Mouse (Mus musculus) CH12.LX (cell line): Measurements from ENCODE around the gene S100pbp. TPM values are rescaled to one million over a fixed set of nuclear protein-coding genes. Genes with fewer than 3 reads are reported as not detected.

Experiments
- DNase-seq: peaks from one replicate; pipeline ENCODE4 v3.0.0-alpha.2; 2013; ENCODE audit errors: extremely low read depth
- H3K27ac ChIP-seq: 2 replicates; pipeline ENCODE4 v1.5.1; 2012; ENCODE audit warnings: low read depth, mild to moderate bottlenecking, control low read depth, moderate library complexity; ENCODE audit not compliant: insufficient read depth
- H3K27me3 ChIP-seq: replicated peaks from 2 replicates; pipeline ENCODE3; 2012; ENCODE audit warnings: inconsistent platforms
- H3K36me3 ChIP-seq, 2 experiments: replicated peaks in 1 of 2; 2 replicates each; pipeline versions ENCODE3 to v1.6.1; 2012; ENCODE audit warnings: inconsistent platforms in 1 of 2, low read length in 1 of 2, mild to moderate bottlenecking in 1 of 2, mixed read lengths in 1 of 2, moderate library complexity in 1 of 2; ENCODE audit not compliant: control insufficient read depth in 1 of 2, insufficient read depth in 1 of 2
- H3K4me1 ChIP-seq, 2 experiments: 2 replicates each; pipeline ENCODE4 v1.6.1; 2012; ENCODE audit warnings: inconsistent platforms in 1 of 2, moderate library complexity in 1 of 2; ENCODE audit not compliant: insufficient read depth in 2 of 2, control insufficient read depth in 1 of 2
- H3K4me2 ChIP-seq: 2 replicates; pipeline ENCODE4 v1.6.1; 2012; ENCODE audit warnings: low read depth, mild to moderate bottlenecking, control low read depth; ENCODE audit not compliant: poor library complexity, insufficient read depth, severe bottlenecking
- H3K4me3 ChIP-seq, 3 experiments: fragments of 150-350 bp in 1 of 3; sonication (generic) in 1 of 3; replicated peaks in 1 of 3; 2 replicates each; pipeline versions ENCODE3 to v1.5.1; 2011 to 2012; ENCODE audit warnings: low read depth in 2 of 3, low read length in 2 of 3, mild to moderate bottlenecking in 2 of 3, moderate library complexity in 2 of 3, control low read depth in 1 of 3, improper control_type of control experiment in 1 of 3, inconsistent platforms in 1 of 3, mixed read lengths in 1 of 3; ENCODE audit not compliant: poor library complexity in 1 of 3
- H3K79me2 ChIP-seq: replicated peaks from 2 replicates; pipeline ENCODE4 v1.6.1; 2012; ENCODE audit warnings: mild to moderate bottlenecking, moderate library complexity; ENCODE audit not compliant: control insufficient read depth, poor library complexity, insufficient read depth, severe bottlenecking; ENCODE audit errors: extremely low read depth
- H3K9ac ChIP-seq: 2 replicates; pipeline ENCODE4 v1.6.1; 2012; ENCODE audit warnings: low read depth, mild to moderate bottlenecking, control low read depth, moderate library complexity; ENCODE audit not compliant: insufficient read depth
- H3K9me3 ChIP-seq: replicated peaks from 2 replicates; pipeline ENCODE3; 2012; ENCODE audit warnings: low read length, inconsistent platforms, mixed read lengths
- BHLHE40 ChIP-seq: IDR thresholded peaks from 2 replicates; pipeline ENCODE4 v1.6.1; 2011; ENCODE audit warnings: mild to moderate bottlenecking, low read depth, low read length, improper control_type of control experiment
- CHD2 ChIP-seq: IDR thresholded peaks from 2 replicates; pipeline ENCODE4 v1.6.1; 2011; ENCODE audit warnings: low read length, improper control_type of control experiment
- E2F4 ChIP-seq: IDR thresholded peaks from 2 replicates; pipeline ENCODE4 v1.6.1; 2011; ENCODE audit warnings: low read depth, low read length, improper control_type of control experiment; ENCODE audit not compliant: insufficient replicate concordance
- ETS1 ChIP-seq: conservative IDR thresholded peaks from 2 replicates; pipeline ENCODE4 v1.6.1; 2012; ENCODE audit warnings: low read depth, mild to moderate bottlenecking, inconsistent platforms, low read length, improper control_type of control experiment, moderate library complexity
- HCFC1 ChIP-seq: IDR thresholded peaks from 2 replicates; pipeline ENCODE4 v1.6.1; 2012; ENCODE audit warnings: low read depth, mild to moderate bottlenecking, inconsistent platforms, low read length, improper control_type of control experiment
- IRF4 ChIP-seq: IDR thresholded peaks from 2 replicates; pipeline ENCODE4 v1.6.1; 2014; ENCODE audit warnings: low read depth, mild to moderate bottlenecking, inconsistent platforms, low read length, improper control_type of control experiment
- MAFK ChIP-seq: IDR thresholded peaks from 2 replicates; pipeline ENCODE4 v1.6.1; 2011; ENCODE audit warnings: low read length, improper control_type of control experiment; ENCODE audit not compliant: insufficient replicate concordance
- MYC ChIP-seq: IDR thresholded peaks from 2 replicates; pipeline ENCODE4 v1.6.1; 2011; ENCODE audit warnings: low read depth, mild to moderate bottlenecking, improper control_type of control experiment, low read length
- PAX5 ChIP-seq: IDR thresholded peaks from 2 replicates; pipeline ENCODE4 v1.6.1; 2012; ENCODE audit warnings: low read length, inconsistent platforms, mixed read lengths
- RCOR1 ChIP-seq: conservative IDR thresholded peaks from 2 replicates; pipeline ENCODE4 v1.6.1; 2012; ENCODE audit warnings: low read depth, mild to moderate bottlenecking, inconsistent platforms, low read length, improper control_type of control experiment
- TBP ChIP-seq: conservative IDR thresholded peaks from 2 replicates; pipeline ENCODE4 v1.6.1; 2011; ENCODE audit warnings: low read depth, low read length, improper control_type of control experiment
- UBTF ChIP-seq: IDR thresholded peaks from 2 replicates; pipeline ENCODE4 v1.6.1; 2012; ENCODE audit warnings: low read depth, mild to moderate bottlenecking, inconsistent platforms, low read length, improper control_type of control experiment, moderate library complexity
- USF2 ChIP-seq: conservative IDR thresholded peaks from 2 replicates; pipeline ENCODE4 v1.6.1; 2011; ENCODE audit warnings: low read depth, low read length, improper control_type of control experiment
- ZNF384 ChIP-seq: IDR thresholded peaks from 2 replicates; pipeline ENCODE4 v1.6.1; 2012; ENCODE audit warnings: low read depth, low read length, improper control_type of control experiment, inconsistent platforms
- dilution Hi-C: fragments of 300-500 bp; cut with MboI; formaldehyde crosslinking; loops from 2 replicates; pipeline ENCODE4 v1.14.3; 2020; ENCODE audit warnings: low sequenced_read_pairs; ENCODE audit not compliant: extremely low pct_unique_long_range_greater_than_20kb, extremely low pct_ligation_motif_present
- in situ Hi-C: fragments of 300-500 bp; cut with MboI; formaldehyde crosslinking; loops from 3 replicates; pipeline ENCODE4 v1.14.3; 2019; ENCODE audit warnings: low sequenced_read_pairs, low pct_ligation_motif_present, low pct_unique_long_range_greater_than_20kb, mixed read lengths
- polyA plus RNA-seq: library from polyadenylated mRNA; unstranded; fragments of >175 nt; gene quantifications from 2 replicates; pipeline ENCODE4 v1.2.1, GENCODE M21; 2012; ENCODE audit warnings: low read depth; ENCODE audit not compliant: insufficient read length
- total RNA-seq, 2 experiments: library from RNA; depleted of rRNA; stranded (reverse); fragments of 300-350 nt in 1 of 2; fragments of >200 nt in 1 of 2; gene quantifications; 2 replicates each; pipeline ENCODE4 v1.2.3; 2012 to 2014

The S100pbp gene
- total and polyA plus RNA-seq, 3 experiments: 22.5 to 43.6 (median 43.6) TPM

- Histone ChIP-seq H3K9ac (no peak overlapping the region), H3K27ac (no peak overlapping the region), H3K36me3 (no peaks in the 10 kb centered on the region), H3K4me1 (peaks cover 10 to 16% of the 10 kb centered on the region in 2 experiments), H3K27me3 (peaks cover 88% of the 10 kb centered on the region), H3K4me3 (peak overlapping the region in 1 of 3 experiments; percentile 27), H3K79me2 (no peaks in the 10 kb centered on the region), H3K9me3 (peaks cover 7% of the 10 kb centered on the region), H3K4me2 (peak overlapping the region; percentile 54; the same call in 1 of the 2 replicates)
- dilution Hi-C loops (no loop called here), in situ Hi-C loops (no loop called here)
- no peak for DNase-seq
- TF ChIP-seq ZNF384 (peak; percentile 93), CHD2 (0 out of 2 replicates have a peak, but pooled peaks have one; percentile 41), MYC (no peak), E2F4 (no peak)
These were observed 71.6 kb downstream of the S100pbp start for GRCm38 (mm10) chr4:129117720-129118510.

- dilution Hi-C loops (no loop called here), in situ Hi-C loops (no loop called here)
- Histone ChIP-seq H3K36me3 (no peaks in the 10 kb centered on the region), H3K4me2 (no peak overlapping the region), H3K4me3 (no peak overlapping the region), H3K4me1 (peaks cover 10 to 16% of the 10 kb centered on the region in 2 experiments), H3K27ac (no peak overlapping the region), H3K27me3 (peaks cover 79% of the 10 kb centered on the region), H3K9me3 (peaks cover 10% of the 10 kb centered on the region), H3K79me2 (no peaks in the 10 kb centered on the region), H3K9ac (no peak overlapping the region)
- no peak for TF ChIP-seq ETS1
- no peak for TF ChIP-seq UBTF
- no peak for TF ChIP-seq MAFK
- TF ChIP-seq TBP: no peak
- TF ChIP-seq HCFC1: no peak
- no peak for TF ChIP-seq MYC
- TF ChIP-seq BHLHE40: no peak
- TF ChIP-seq USF2: no peak
- no peak for TF ChIP-seq CHD2
- TF ChIP-seq PAX5: no peak
- TF ChIP-seq RCOR1: no peak
- no peak for TF ChIP-seq IRF4
- DNase-seq: no peak
These were observed 72.8 kb downstream of the S100pbp start for GRCm38 (mm10) chr4:129116703-129117102.
